Mouse (Mus musculus) heart, postnatal 25 days (tissue): ENCODE data around the gene Kynu. TPM values are rescaled to one million over a fixed set of nuclear protein-coding genes. Genes with fewer than 3 reads are reported as not detected.

ENCODE experiments used
- DNase-seq: peaks from one replicate; pipeline ENCODE4 v3.0.0; 2022; ENCODE audit warnings: low spot score
- intact Hi-C: fragments of 180-260 bp; cut with DNase I; formaldehyde crosslinking; loops from one replicate; pipeline ENCODE4 v1.15.1; 2025
- total RNA-seq, 2 experiments: library from RNA; stranded (reverse); gene quantifications; 2 replicates each; pipeline ENCODE4 v1.2.3; 2021

Kynu gene
- total RNA-seq, 2 experiments from 2014 or later = not detected

GRCm38 (mm10) chr2:43631786-43632185, 76.7 kb downstream of the Kynu start:
- intact Hi-C loops = no loop called here
- no peak for DNase-seq

- DNase-seq = no peak
- intact Hi-C loops = no loop called here
Measured at GRCm38 (mm10) chr2:43636498-43636897, 81.4 kb downstream of the Kynu start.

GRCm38 (mm10) chr2:43646962-43647361, 91.8 kb downstream of the Kynu start:
- no peak for DNase-seq
- intact Hi-C loops = no loop called here

GRCm38 (mm10) chr2:43669588-43669987, 114.5 kb downstream of the Kynu start:
- DNase-seq = no peak
- intact Hi-C loops = no loop called here

GRCm38 (mm10) chr2:43673619-43674018, 118.5 kb downstream of the Kynu start:
- intact Hi-C loops = loop anchor here (2.0 kb wide), 1 partner anchor 229 kb away; no protein-coding TSS in a partner anchor
- no peak for DNase-seq

- intact Hi-C loops = no loop called here
- DNase-seq = no peak
Measured at GRCm38 (mm10) chr2:43674098-43674497, 119.0 kb downstream of the Kynu start.

GRCm38 (mm10) chr2:43675277-43675676, 120.1 kb downstream of the Kynu start:
- DNase-seq = no peak
- intact Hi-C loops = no loop called here

- intact Hi-C loops = no loop called here
- no peak for DNase-seq
Measured at GRCm38 (mm10) chr2:43690402-43690801, 135.3 kb downstream of the Kynu start.

GRCm38 (mm10) chr2:43691290-43691689, 136.2 kb downstream of the Kynu start:
- no peak for DNase-seq
- intact Hi-C loops = no loop called here

- DNase-seq = no peak
- intact Hi-C loops = no loop called here
Measured at GRCm38 (mm10) chr2:43695635-43696034, 140.5 kb downstream of the Kynu start.

- no peak for DNase-seq
- intact Hi-C loops = no loop called here
Measured at GRCm38 (mm10) chr2:43712611-43713138, 157.5 kb downstream of the Kynu start.

- intact Hi-C loops = loop anchor here (5.0 kb wide), 2 partner anchors 130 to 180 kb away; no protein-coding TSS in a partner anchor
Measured at GRCm38 (mm10) chr2:43722446-43723103, 167.4 kb downstream of the Kynu start.

GRCm38 (mm10) chr2:43723104-43723541, 168.0 kb downstream of the Kynu start:
- intact Hi-C loops = loop anchor here (5.0 kb wide), 2 partner anchors 129 to 179 kb away; no protein-coding TSS in a partner anchor
- DNase-seq = no peak

More at GRCm38 (mm10) chr2:43722446-43723103, 167.4 kb downstream of the Kynu start:
- DNase-seq = peak; percentile 6

- no peak for DNase-seq
- intact Hi-C loops = no loop called here
Measured at GRCm38 (mm10) chr2:43727181-43727580, 172.1 kb downstream of the Kynu start.

- no peak for DNase-seq
- intact Hi-C loops = no loop called here
Measured at GRCm38 (mm10) chr2:43727693-43728092, 172.6 kb downstream of the Kynu start.

- intact Hi-C loops = no loop called here
- DNase-seq = no peak
Measured at GRCm38 (mm10) chr2:43728831-43729230, 173.7 kb downstream of the Kynu start.

Other genes starting within 250 kb of the Kynu start
- gene Arhgap15, start 193.5 kb downstream of the Kynu start, total RNA-seq = under 1 TPM; 0.42 to 0.92 TPM